Mouse (Mus musculus) ES-Bruce4 (cell line): Measurements from ENCODE around the gene Yjefn3.

ENCODE experiments used
- CTCF ChIP-seq: IDR thresholded peaks from one replicate; pipeline ENCODE4 v1.8.1; 2011; ENCODE audit warnings: low read depth, low read length
- POLR2A ChIP-seq: IDR thresholded peaks from one replicate; pipeline ENCODE4 v1.8.1; 2011; ENCODE audit warnings: low read length; ENCODE audit not compliant: insufficient read depth

- TF ChIP-seq CTCF (no peak), POLR2A (no peak)
Measured at GRCm38 (mm10) chr8:69911917-69912316, 9.4 kb upstream of the Yjefn3 start.
